Mouse (Mus musculus) cerebellum, adult 2 months (tissue): ENCODE data around the gene Snx3.

Source experiments
- CTCF ChIP-seq: fragments of 200-500 bp; IDR thresholded peaks from 2 replicates; pipeline ENCODE4 v1.5.1; 2011; ENCODE audit warnings: low read depth, mild to moderate bottlenecking, control low read depth, low read length, moderate library complexity, borderline replicate concordance; ENCODE audit not compliant: insufficient read depth
- POLR2A ChIP-seq: fragments of 200-500 bp; IDR thresholded peaks from 2 replicates; pipeline ENCODE4 v1.6.1; 2011; ENCODE audit warnings: low read length, control low read depth, borderline replicate concordance; ENCODE audit not compliant: insufficient read depth

DNA sequence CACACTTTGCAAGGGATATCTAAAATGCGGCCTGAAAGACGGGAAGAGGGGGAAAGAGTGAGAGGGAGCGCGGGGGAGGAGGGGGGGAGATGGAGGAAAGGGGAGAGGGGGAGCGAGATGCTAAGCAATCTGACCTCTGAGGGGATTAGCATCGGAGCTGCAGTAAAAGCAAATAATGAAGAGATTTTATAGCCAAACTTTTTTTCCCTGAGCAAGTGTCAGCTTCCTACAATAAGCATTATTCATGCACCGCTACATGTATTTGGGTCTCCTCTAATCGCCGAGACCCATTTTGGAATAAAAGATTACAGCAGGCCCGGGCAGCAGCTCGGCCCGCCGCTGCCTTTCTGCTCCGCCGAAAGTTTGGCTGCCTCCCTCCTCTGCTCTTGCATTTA is 76.4 kb downstream of the Snx3 start:
- TF ChIP-seq CTCF: no peak
- no peak for TF ChIP-seq POLR2A
